Mouse (Mus musculus) midbrain, postnatal 0 days (tissue): ENCODE results near the gene Rab30. TPM values are rescaled to one million over a fixed set of nuclear protein-coding genes. Genes with fewer than 3 reads are reported as not detected.
"Not testable (repeated sequence)": the region's sequence is repeated elsewhere in the genome, so short reads cannot be mapped to it uniquely, and the experiment has no call there.

Source experiments
- ATAC-seq: fragments of 200-750 bp; cut with Nextera tagmentation; 2 replicates; pipeline ENCODE4 v1.8.0; 2017; ENCODE audit warnings: moderate number of reproducible peaks, mild to moderate bottlenecking, moderate TSS enrichment, moderate library complexity; ENCODE audit not compliant: low FRiP score
- DNase-seq: peaks from one replicate; pipeline ENCODE4 v3.0.0-alpha.2; 2015; ENCODE audit warnings: low spot score
- H3K27ac ChIP-seq: fragments of 300-500 bp; sonication (generic); 2 replicates; pipeline ENCODE4 v1.5.1; 2014; ENCODE audit warnings: low read depth, mild to moderate bottlenecking, low read length, mixed read lengths
- H3K27me3 ChIP-seq: fragments of 300-500 bp; sonication (generic); 2 replicates; pipeline ENCODE4 v1.6.1; 2014; ENCODE audit warnings: low read length, control low read depth, mixed read lengths; ENCODE audit not compliant: insufficient read depth
- H3K36me3 ChIP-seq: fragments of 300-500 bp; sonication (generic); 2 replicates; pipeline ENCODE4 v1.6.1; 2014; ENCODE audit warnings: low read length, control low read depth, mixed read lengths; ENCODE audit not compliant: insufficient read depth
- H3K4me1 ChIP-seq: fragments of 300-500 bp; sonication (generic); 2 replicates; pipeline ENCODE4 v1.6.1; 2014; ENCODE audit warnings: mild to moderate bottlenecking, control low read depth, antibody characterized with exemption, low read length, mixed read lengths; ENCODE audit not compliant: insufficient read depth
- H3K4me2 ChIP-seq: fragments of 300-500 bp; sonication (generic); 2 replicates; pipeline ENCODE4 v1.6.1; 2014; ENCODE audit warnings: low read depth, mild to moderate bottlenecking, low read length, mixed read lengths; ENCODE audit not compliant: poor library complexity, severe bottlenecking
- H3K4me3 ChIP-seq: fragments of 300-500 bp; sonication (generic); 2 replicates; pipeline ENCODE4 v1.5.1; 2014; ENCODE audit warnings: low read depth, mild to moderate bottlenecking, low read length, moderate library complexity
- H3K9ac ChIP-seq: fragments of 300-500 bp; sonication (generic); replicated peaks from 2 replicates; pipeline ENCODE4 v1.6.1; 2014; ENCODE audit warnings: mild to moderate bottlenecking, low read length, moderate library complexity, mixed read lengths; ENCODE audit not compliant: poor library complexity, severe bottlenecking
- H3K9me3 ChIP-seq: fragments of 300-500 bp; sonication (generic); 2 replicates; pipeline ENCODE4 v1.6.1; 2016; ENCODE audit warnings: low read length, control low read depth
- CTCF ChIP-seq: IDR thresholded peaks from 2 replicates; pipeline ENCODE4 v1.5.1; 2016; ENCODE audit warnings: antibody characterized with exemption, mild to moderate bottlenecking
- WGBS: fragments of 180-500 bp; shearing (Covaris S2); extraction: QIAGEN DNeasy Blood & Tissue Kit; methylation state at CpG from one replicate; pipeline ENCODE4 v1.1.7; 2014; 5-methylcytosine and 5-hydroxymethylcytosine counted together
- polyA plus RNA-seq: library from polyadenylated mRNA; unstranded; fragments of >200 nt; fragmentation: Nextera tagmentation; extraction: Ambion mirVana; gene quantifications from 2 replicates; pipeline ENCODE4 v1.2.1, GENCODE M21; 2015
- total RNA-seq: library from RNA; depleted of rRNA; stranded (reverse); fragments of >200 nt; gene quantifications from 2 replicates; pipeline ENCODE4 v1.2.3, GENCODE M21; 2014

Rab30 gene
- total and polyA plus RNA-seq, 2 experiments from 2014 or later = 18.5 to 37.2 TPM

- Histone ChIP-seq H3K4me2 (no peak overlapping the region), H3K4me1 (no peaks in the 10 kb centered on the region), H3K9me3 (no peaks in the 10 kb centered on the region), H3K27me3 (no peaks in the 10 kb centered on the region), H3K4me3 (no peak overlapping the region), H3K27ac (no peak overlapping the region), H3K9ac (no peak overlapping the region), H3K36me3 (no peaks in the 10 kb centered on the region)
- DNase-seq (no peak), ATAC-seq (no peak)
- WGBS = 92% methylated on average over 5 of the region's 5 CpGs
- TF ChIP-seq CTCF = no peak
Measured at GRCm38 (mm10) chr7:92758067-92758466, 16.7 kb downstream of the Rab30 start.

- no peak overlapping the region for H3K4me2 ChIP-seq
- H3K9me3 ChIP-seq = no peaks in the 10 kb centered on the region
- H3K27ac ChIP-seq = no peak overlapping the region
- no peak for TF ChIP-seq CTCF
- 90% methylated on average over 6 of the region's 6 CpGs for WGBS
- no peaks in the 10 kb centered on the region for H3K36me3 ChIP-seq
- no peak overlapping the region for H3K4me3 ChIP-seq
- no peaks in the 10 kb centered on the region for H3K27me3 ChIP-seq
- no peaks in the 10 kb centered on the region for H3K4me1 ChIP-seq
- H3K9ac ChIP-seq = no peak overlapping the region
- no peak for ATAC-seq
- DNase-seq = no peak
Measured at GRCm38 (mm10) chr7:92760651-92761050, 19.2 kb downstream of the Rab30 start.

GRCm38 (mm10) chr7:92761161-92761560 is 19.8 kb downstream of the Rab30 start:
- no peak for ATAC-seq
- no peaks in the 10 kb centered on the region for H3K36me3 ChIP-seq
- no peak for DNase-seq
- H3K4me3 ChIP-seq = no peak overlapping the region
- TF ChIP-seq CTCF = no peak
- H3K4me1 ChIP-seq = no peaks in the 10 kb centered on the region
- no peak overlapping the region for H3K9ac ChIP-seq
- 92% methylated on average over 9 of the region's 9 CpGs for WGBS
- H3K4me2 ChIP-seq = no peak overlapping the region
- no peaks in the 10 kb centered on the region for H3K9me3 ChIP-seq
- no peak overlapping the region for H3K27ac ChIP-seq
- H3K27me3 ChIP-seq = no peaks in the 10 kb centered on the region

GRCm38 (mm10) chr7:92765426-92765825 is 24.0 kb downstream of the Rab30 start:
- Histone ChIP-seq H3K4me1 (no peaks in the 10 kb centered on the region), H3K36me3 (no peaks in the 10 kb centered on the region), H3K4me2 (no peak overlapping the region), H3K4me3 (no peak overlapping the region), H3K9me3 (no peaks in the 10 kb centered on the region), H3K9ac (no peak overlapping the region), H3K27me3 (no peaks in the 10 kb centered on the region), H3K27ac (no peak overlapping the region)
- TF ChIP-seq CTCF = no peak
- no peak for ATAC-seq
- WGBS = 67% methylated on average over 9 of the region's 9 CpGs
- peak; percentile 55 for DNase-seq

- ATAC-seq (no peak), DNase-seq (no peak)
- 52% methylated on average over 9 of the region's 9 CpGs for WGBS
Measured at GRCm38 (mm10) chr7:92766096-92767090, 25.0 kb downstream of the Rab30 start.

GRCm38 (mm10) chr7:92768116-92768515 is 26.7 kb downstream of the Rab30 start:
- H3K27me3 ChIP-seq, ATAC-seq, DNase-seq, H3K36me3 ChIP-seq, H3K9ac ChIP-seq, H3K4me3 ChIP-seq, H3K4me2 ChIP-seq, H3K9me3 ChIP-seq, H3K4me1 ChIP-seq, H3K27ac ChIP-seq: not testable (repeated sequence)
- WGBS = 93% methylated on average over 12 of the region's 12 CpGs

More at GRCm38 (mm10) chr7:92766096-92767090, 25.0 kb downstream of the Rab30 start:
- H3K4me3 ChIP-seq = no peak overlapping the region
- no peaks in the 10 kb centered on the region for H3K4me1 ChIP-seq
- H3K36me3 ChIP-seq = no peaks in the 10 kb centered on the region
- H3K4me2 ChIP-seq = no peak overlapping the region
- no peaks in the 10 kb centered on the region for H3K9me3 ChIP-seq
- no peak for TF ChIP-seq CTCF
- no peak overlapping the region for H3K27ac ChIP-seq
- H3K9ac ChIP-seq = no peak overlapping the region
- H3K27me3 ChIP-seq = no peaks in the 10 kb centered on the region
